Mouse (Mus musculus): ENCODE results near the gene Ankrd10.
A peak's percentile ranks its signal among the peaks of the same experiment; 100 is the strongest.
"Not testable (repeated sequence)": the region's sequence is repeated elsewhere in the genome, so short reads cannot be mapped to it uniquely, and the experiment has no call there.

Ankrd10 gene

GRCm38 (mm10) chr8:11635611-11636081 lies at the start of gene Ankrd10:
Gene Ankrd10 (minus strand): TSS chr8:11635757.
- DNase-seq = peak; percentile 94 to 97

GRCm38 (mm10) chr8:11684558-11684957 lies 49.0 kb upstream of the Ankrd10 start:
- no peak for DNase-seq

GRCm38 (mm10) chr8:11668308-11668707 lies 32.8 kb upstream of the Ankrd10 start:
- DNase-seq = no peak

- not testable (repeated sequence) for DNase-seq
These were observed 30.6 kb upstream of the Ankrd10 start for GRCm38 (mm10) chr8:11666023-11666716.

- DNase-seq = peak; percentile 87 to 92
These were observed 26.4 kb upstream of the Ankrd10 start for GRCm38 (mm10) chr8:11661969-11662368.

- no peak for DNase-seq
These were observed 14.5 kb upstream of the Ankrd10 start for GRCm38 (mm10) chr8:11650021-11650420.

GRCm38 (mm10) chr8:11643123-11643522 lies 7.6 kb upstream of the Ankrd10 start:
- peak; percentile 65 to 70 for DNase-seq

- DNase-seq = no peak
These were observed 5.0 kb upstream of the Ankrd10 start for GRCm38 (mm10) chr8:11640606-11641005.

GRCm38 (mm10) chr8:11637531-11637930 lies 2.0 kb upstream of the Ankrd10 start:
- DNase-seq = no peak

GRCm38 (mm10) chr8:11636324-11637057 lies 934 bp upstream of the Ankrd10 start:
- peak; percentile 86 to 93 for DNase-seq

- peak; percentile 90 to 93 for DNase-seq
These were observed 462 bp downstream of the Ankrd10 start for GRCm38 (mm10) chr8:11635012-11635577.

- peak in 1 of 2 experiments; percentile 20 for DNase-seq
These were observed 1.1 kb downstream of the Ankrd10 start for GRCm38 (mm10) chr8:11634331-11635011.

GRCm38 (mm10) chr8:11633414-11633813 lies 2.1 kb downstream of the Ankrd10 start:
- peak; percentile 74 to 80 for DNase-seq

- peak; percentile 36 to 48 for DNase-seq
These were observed 3.2 kb downstream of the Ankrd10 start for GRCm38 (mm10) chr8:11632406-11632805.

GRCm38 (mm10) chr8:11629206-11629605 lies 6.4 kb downstream of the Ankrd10 start:
- no peak for DNase-seq

- peak; percentile 76 to 80 for DNase-seq
These were observed 6.9 kb downstream of the Ankrd10 start for GRCm38 (mm10) chr8:11628506-11629132.

GRCm38 (mm10) chr8:11627717-11628116 lies 7.8 kb downstream of the Ankrd10 start:
- no peak for DNase-seq

- DNase-seq = no peak
These were observed 10.5 kb downstream of the Ankrd10 start for GRCm38 (mm10) chr8:11625084-11625483.

GRCm38 (mm10) chr8:11619091-11619490 lies 16.5 kb downstream of the Ankrd10 start:
- DNase-seq = no peak

- DNase-seq = no peak
These were observed 17.5 kb downstream of the Ankrd10 start for GRCm38 (mm10) chr8:11618063-11618462.

- peak; percentile 79 to 83 for DNase-seq
These were observed 19.3 kb downstream of the Ankrd10 start for GRCm38 (mm10) chr8:11616294-11616693.

GRCm38 (mm10) chr8:11614126-11614835 lies 21.3 kb downstream of the Ankrd10 start:
- no peak for DNase-seq

Measured in cerebellum, postnatal 10 days (tissue).